Mouse (Mus musculus): ENCODE data around the gene Asb11. TPM values are rescaled to one million over a fixed set of nuclear protein-coding genes. Genes with fewer than 3 reads are reported as not detected.

Gene Asb11
- 100 to 1,000 TPM; 152 to 195 TPM for total RNA-seq (2021)
- long read RNA-seq, experiment 1, transcript Asb11-202 (7 exons, 1,445 nt): minor isoform, 69 of 195 reads
- long read RNA-seq, experiment 1, transcript Asb11-201 (7 exons, 1,369 nt): major isoform, 87 of 195 reads
- long read RNA-seq, experiment 1, partial matches to known transcripts: 5 of 195 reads
- long read RNA-seq, experiment 1, other reads (novel, unspliced or antisense): 34 of 195 reads
- long read RNA-seq, experiment 2, transcript Asb11-201 (7 exons, 1,369 nt): major isoform, 111 of 224 reads
- long read RNA-seq, experiment 2, transcript Asb11-202 (7 exons, 1,445 nt): minor isoform, 77 of 224 reads
- long read RNA-seq, experiment 2, partial matches to known transcripts: 9 of 224 reads
- long read RNA-seq, experiment 2, other reads (novel, unspliced or antisense): 27 of 224 reads

DNA sequence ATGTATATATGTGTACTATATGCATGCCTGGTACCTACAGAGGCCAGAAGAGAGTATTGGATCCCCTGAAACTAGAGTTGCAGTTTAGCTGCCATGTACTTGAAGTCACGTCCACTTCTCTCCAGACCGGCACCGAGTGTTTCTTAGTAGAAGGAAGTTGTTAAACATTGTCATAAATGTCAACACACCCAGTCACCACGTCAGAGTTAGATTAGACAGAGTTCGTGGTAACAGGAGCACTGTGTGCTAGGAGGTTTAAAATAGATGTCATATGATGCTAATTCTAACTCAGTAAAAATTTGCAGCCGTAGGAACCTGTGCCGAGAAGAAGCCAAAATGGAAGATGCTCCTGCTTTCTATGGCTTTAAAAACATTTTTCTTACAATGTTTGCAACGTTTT is at the start of gene Asb11:
TSS of gene Asb11 (plus strand) at position 286 of the 400 bp plus-strand sequence.
- peak; percentile 40 for DNase-seq (ENCODE audit: low spot score)

DNA sequence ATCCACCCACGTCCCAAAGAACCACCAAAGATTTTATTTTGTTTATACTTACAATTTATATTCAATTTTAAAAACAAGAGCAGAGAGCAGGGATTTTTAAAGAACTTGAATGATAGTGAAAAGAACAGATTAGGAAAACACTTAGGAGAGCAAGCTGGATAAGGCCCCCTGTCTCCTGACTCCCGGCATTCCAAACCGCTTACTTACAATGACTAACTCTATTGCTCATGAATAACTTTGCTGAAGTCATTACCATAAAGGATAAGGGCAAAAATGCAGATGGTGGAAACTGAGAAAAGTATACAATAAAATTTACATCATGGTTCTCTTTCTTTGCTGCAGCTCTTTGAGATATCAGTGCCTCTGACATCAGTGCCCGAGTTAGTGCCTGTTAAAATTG is 42.7 kb upstream of the Asb11 start:
- DNase-seq (ENCODE audit: low spot score): no peak

DNA sequence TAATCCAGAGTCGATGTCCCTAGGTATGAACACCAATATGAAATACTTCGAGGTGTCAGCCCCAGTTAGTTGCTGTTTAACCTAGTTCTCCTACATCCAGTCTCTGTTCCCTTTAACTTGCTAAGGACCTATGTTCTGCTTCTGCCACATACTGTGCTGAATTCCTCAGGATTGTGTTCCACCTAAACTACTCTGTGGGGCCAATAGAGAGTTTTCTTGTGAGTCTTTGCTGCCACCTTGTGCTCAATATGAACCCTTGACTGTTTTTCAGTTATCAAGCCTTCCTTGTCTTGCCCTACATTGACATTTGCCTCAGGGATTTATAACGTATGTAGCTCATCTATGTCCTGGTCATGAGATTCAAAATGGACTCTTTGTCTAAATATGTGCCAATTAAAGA is 38.3 kb upstream of the Asb11 start:
- DNase-seq (ENCODE audit: low spot score): peak; percentile 13

DNA sequence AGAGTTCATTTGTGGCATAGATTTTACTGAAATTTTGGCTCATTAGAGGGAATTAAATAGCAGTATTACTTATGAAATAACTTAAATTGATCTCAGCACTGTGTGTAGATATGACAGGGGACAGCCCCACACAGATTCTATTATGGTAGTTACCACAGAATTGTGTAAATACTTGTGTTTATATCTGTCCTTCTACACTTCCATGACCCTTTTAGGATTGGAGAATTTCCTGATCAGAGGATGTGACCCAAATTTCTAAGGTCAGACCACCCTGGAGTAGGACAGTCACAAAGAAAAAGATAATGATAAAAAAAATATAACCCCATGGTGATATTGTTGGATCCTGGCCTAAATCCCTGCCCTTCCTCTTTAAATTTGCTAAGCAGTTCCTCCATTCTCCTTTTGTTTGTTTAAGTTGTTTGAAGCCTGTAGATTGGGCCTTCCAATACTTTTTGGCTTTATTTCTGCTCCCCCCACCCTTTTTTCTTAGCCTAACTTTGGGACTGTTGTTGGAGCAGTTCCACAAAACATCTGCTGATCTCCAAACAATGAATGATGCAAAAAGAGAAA is 31.6 kb upstream of the Asb11 start:
- DNase-seq (ENCODE audit: low spot score): no peak

DNA sequence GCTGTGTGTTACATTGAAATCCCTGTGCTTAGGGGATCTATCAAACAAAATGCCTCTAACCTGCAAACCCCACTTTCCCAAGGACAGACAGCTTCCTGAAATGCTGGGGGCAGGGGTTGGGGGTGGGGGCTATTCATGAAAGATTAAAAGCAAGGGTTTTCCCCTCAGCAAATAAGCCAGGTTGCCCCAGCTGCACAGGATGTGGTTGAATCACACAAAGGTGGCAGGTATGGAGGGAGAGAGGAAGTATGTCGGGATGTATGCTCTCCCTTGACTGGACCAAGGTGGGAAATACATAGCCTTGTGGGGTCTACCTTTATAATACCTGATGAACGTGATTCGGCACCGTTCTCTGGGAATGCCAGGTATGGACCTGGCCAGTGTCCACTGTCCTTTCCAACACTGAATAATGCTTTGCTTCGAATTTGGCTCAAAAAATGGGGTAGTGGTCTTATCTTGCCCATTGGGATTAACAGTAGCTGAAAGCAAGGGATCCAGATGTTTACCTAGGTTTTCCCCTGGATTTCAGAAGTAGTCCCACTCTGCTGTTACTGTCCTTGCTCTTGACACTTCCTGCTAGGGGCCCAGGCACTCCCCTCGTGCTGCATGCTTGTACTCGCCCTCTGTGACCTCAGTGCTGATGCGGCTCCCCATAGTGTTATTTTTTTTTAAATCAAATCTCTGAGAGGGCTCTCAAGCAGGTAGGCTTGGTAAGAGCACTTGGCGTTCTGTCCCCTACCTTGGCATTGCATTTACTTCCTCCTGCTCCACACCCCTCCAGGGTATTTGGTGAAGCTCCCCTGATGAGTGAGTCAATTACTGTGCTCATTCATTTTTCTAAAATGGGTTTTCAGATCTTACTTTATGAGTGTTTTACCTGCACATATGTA is 30.4 kb upstream of the Asb11 start:
- no peak for DNase-seq (ENCODE audit: low spot score)

DNA sequence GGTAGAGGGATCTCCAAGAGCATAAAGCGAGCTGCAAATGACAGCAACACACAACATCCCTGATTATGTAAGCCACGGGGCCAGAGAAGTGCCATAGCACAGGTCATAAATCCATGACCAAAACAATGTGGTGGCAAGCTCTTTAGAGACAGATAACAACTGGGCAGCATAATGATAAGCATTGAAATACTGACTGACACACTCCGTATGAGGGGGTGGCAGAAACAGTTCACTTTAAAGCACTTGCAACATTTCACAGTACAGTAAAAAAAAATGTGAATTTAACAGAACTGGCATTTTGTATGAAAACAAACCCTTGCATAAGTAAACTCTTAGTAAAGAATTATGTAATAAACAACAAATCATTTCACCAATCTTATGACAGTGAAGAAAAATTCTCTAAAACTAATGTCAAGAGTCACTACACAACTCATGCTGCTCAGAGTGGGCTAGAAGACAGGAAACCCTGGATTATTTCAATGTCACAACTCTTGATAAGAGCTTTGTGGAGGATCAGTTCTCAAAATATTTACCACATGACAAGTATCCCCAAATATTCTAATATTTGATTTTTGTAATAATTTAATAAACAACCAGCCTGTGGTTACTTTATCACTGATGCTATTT is 28.4 kb upstream of the Asb11 start:
- DNase-seq (ENCODE audit: low spot score): no peak

DNA sequence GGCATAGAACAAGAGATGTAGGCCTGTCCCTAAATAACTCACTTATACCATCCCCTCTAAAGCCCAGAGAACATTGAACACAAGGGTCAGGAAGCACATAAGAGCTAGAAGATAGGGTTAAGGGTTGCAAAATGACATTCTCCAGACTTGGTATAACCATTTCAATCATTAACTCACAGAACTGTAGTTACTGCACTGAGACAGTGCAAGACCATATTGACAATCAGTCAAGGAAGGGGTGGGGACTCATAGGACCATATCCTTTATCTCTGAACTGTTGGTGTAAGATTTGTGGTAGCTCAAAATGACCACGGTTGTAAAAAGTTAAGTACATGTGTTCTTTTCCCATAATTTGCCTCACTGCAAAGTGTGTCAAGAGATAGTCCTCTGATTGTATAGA is 26.2 kb upstream of the Asb11 start:
- DNase-seq (ENCODE audit: low spot score): no peak

DNA sequence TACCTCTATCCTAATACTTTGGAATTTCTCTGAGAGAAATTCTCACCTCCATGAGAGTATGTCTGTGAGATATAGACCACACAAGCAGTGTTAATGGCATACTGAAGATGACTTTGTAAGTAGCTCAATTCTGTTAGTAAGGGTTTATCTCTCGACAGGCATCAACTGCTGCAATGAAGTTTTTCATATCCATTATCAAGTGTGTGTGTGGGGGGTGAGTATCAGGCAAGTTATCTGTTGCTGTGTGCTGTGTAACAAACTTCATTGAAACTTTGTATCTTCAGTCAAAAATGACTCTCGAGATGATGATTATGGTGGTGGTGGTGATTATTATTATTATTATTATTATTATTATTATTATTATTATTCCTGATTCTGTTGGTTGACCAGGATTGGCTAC is 20.0 kb upstream of the Asb11 start:
- no peak for DNase-seq (ENCODE audit: low spot score)

DNA sequence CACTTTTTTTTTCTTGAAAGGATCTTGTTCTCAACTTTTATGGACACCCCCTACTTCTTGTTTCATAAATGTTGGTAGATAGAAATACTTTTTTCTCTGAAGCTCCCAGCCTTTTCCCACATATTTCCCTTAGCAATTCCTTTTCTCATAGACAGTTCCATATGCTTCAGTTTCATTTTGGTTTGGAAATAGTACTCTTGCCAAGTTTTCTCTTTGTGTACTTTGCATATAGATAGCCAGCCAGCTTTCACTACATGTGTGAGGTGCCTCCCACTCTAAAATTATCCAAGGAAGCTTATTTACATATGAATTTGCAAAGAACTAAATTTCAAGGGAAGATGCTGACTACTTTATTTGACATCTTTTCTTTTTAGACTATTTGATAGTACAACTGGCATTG is 18.8 kb upstream of the Asb11 start:
- DNase-seq (ENCODE audit: low spot score): no peak

DNA sequence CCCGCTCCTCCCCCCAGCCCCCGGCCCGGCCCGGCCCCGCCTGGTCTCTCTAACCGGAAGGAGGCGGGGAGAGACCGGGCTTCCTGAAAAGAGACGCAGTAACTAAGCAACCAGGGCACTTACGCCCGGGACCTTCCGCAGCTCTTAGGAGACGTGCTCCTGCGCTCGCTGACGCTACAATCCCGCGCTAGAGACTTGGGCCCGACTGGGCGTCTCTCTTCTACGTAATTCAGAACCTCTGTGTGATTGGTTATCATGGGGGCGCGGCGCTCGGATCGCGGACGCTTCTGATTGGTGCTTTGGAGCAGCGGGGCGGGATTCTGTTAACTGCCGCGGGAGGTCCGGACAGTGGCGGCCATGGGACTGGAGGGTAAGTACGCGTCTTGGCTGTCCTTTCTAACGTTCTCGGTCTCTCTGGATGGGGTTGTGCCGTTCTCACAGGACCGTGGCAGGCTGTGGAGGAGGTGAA is 17.3 kb upstream of the Asb11 start, which contains the start of gene Piga:
TSS of gene Piga (plus strand) at position 317 of the 469 bp plus-strand sequence.
- DNase-seq (ENCODE audit: low spot score): peak; percentile 90

DNA sequence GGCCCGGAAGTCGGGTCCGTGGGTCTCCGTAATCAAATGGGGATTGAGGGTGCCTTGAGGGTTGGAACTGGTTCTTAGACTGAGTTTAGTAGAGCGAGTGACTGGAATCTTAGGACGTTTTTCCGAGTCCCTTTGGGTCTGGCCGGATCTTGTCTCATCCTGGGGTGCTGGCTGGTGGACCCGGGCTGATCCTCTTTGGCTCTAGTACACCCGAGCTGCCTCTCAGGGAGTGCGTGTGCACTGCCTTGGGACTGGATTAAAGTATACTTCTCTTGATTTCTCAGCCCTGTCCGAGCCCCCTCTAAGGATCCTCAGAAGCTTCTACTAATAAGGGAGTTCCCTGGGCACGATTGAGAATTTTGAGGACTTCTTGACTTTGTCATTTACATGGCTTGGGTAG is 16.8 kb upstream of the Asb11 start:
- no peak for DNase-seq (ENCODE audit: low spot score)

DNA sequence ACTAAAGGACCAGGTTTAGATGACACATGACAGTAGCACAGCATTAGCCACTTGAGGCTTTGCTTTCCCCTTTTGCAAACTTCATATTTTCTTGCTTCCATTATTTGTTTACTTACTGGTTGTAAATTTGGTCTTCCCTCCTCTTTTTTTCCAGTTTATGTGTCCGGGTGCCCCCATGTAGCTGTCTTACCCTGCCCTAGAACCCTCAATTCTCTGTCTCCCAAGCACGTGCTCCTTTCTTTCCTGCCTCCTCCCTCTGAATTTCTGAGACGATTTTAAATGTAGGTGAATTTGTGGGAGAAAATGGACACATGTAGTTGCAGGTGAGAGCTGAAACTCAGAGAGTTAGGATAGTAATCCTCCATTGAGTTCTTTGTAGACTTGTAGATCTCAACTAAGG is 16.3 kb upstream of the Asb11 start:
- DNase-seq (ENCODE audit: low spot score): no peak

DNA sequence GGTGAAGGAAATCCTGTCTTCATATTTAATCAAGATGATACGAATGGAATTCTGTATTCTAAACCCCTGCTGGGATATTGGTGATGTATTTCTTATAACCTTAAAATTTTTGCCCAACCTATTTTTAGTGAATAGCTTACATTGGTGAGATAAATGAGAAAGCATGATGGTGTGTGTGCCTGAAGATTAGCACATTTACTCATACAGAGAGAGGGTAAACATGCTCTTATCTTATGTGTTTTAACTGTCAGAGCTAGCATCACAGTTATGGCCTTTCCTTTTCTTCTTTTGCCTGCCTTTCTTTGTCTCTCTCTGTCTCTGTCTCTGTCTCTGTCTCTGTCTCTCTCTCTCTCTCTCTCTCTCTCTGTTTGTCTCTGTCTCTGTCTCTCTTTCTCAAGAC is 12.0 kb upstream of the Asb11 start:
- no peak for DNase-seq (ENCODE audit: low spot score)

DNA sequence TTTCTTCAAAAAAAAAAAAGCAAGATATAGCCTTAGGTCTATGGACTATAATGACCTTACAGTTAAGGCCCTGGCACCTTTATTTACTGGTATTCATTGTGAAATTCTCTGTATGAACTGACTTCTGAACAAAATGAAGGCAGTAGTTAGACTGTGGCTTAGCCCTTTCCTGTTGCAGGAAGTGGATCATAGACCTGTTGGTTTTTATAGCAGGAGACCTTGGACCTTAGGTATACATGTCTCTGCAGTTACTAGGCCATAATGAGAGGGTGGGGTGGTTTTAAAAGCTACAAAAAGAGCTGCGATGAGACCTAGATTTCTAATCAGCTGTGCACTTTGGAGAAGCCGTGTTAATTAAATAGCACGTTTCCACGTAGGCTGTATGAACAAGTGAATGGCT is 9.5 kb upstream of the Asb11 start:
- no peak for DNase-seq (ENCODE audit: low spot score)

DNA sequence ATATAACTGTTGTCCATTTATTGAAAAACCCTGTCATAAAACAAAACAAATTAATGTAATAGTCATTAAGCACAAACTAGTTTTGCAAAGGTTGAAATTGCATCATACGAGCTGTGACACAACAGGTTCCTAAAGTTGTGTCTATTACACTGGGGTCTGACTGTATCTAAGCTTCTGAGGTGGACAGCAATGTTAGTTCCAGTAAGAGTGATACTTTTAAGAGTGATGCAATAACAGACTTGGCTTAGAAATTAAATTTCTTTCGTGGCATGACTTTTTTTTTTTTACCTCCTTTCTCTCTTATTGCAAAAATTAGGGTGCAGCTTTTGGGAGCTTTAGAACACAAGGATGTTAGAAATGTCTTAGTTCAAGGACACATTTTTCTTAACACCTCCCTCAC is 8.6 kb upstream of the Asb11 start:
- no peak for DNase-seq (ENCODE audit: low spot score)

DNA sequence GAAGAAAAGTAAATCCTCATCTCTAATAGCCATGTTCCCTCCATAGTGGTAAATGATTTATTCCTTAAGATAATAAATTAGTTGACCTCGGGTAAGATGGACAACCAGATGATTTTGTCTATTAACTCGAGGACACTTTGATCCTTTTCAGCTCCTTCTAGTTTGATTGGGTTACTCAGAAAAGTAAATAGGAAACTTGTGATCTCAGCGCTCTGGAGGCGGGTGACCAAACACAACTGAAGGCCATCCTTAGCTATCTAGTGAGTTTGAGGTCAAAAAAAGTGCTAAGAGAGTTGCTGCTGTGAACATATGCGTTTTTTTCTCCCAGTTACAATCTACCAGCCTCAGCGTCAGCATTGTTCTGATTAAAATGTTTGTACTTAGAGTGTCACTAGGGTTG is 6.2 kb upstream of the Asb11 start:
- DNase-seq (ENCODE audit: low spot score): no peak

DNA sequence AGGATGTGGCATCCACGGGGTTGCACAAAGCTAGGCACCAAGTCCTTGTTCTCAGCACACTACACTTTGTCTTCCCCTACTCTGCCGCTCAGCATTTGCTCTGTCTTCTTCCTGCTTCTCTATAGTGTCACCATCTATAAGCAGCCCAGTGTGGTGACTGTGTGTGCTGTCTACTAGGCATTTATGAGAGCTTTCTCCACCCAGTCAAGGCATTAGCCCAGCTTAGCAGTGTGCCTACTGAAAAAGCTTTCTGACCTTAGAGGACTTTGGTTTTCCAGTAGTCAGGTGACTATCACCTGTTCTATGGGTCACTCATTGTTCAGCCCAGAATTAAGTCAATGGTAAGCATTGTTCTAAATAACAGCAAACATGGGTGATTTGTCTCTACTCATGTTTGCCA is 5.7 kb upstream of the Asb11 start:
- no peak for DNase-seq (ENCODE audit: low spot score)

DNA sequence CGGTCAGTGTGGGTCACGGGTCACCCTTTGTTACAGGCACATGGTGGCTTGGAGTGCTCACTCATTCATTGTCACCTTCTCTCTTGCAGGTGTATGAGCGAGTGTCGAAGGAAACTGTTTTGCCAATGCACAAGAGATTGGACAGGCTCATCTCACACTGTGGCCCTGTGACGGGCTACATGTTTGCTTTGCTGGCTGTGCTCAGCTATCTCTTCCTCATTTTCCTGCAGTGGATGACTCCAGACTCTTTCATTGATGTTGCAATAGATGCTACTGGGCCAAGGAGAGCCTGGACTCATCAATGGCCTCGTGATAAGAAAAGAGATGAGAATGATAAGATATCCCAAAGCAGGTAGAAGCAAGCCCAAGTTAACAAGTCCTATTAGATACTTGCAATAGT is 5.3 kb upstream of the Asb11 start:
- no peak for DNase-seq (ENCODE audit: low spot score)

DNA sequence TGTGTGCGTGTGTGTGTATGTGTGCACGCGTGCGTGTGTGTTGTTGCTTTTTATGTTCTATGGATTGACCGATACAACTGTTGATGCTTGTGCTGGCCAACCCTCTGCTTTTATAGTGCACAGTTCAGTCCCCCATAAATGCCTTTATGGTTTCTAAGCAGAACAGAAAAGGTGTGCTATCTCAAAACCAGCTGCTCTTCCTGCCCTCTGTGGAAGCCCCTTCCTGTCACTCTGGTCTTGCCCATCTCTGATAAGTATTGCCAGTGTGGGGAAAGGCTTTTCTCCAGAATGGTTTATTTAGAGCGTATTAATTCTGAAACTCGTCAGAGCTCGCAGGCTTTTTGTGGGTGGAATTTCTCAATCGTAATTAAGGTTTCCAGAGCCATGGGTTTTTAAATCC is 4.1 kb upstream of the Asb11 start:
- no peak for DNase-seq (ENCODE audit: low spot score)

DNA sequence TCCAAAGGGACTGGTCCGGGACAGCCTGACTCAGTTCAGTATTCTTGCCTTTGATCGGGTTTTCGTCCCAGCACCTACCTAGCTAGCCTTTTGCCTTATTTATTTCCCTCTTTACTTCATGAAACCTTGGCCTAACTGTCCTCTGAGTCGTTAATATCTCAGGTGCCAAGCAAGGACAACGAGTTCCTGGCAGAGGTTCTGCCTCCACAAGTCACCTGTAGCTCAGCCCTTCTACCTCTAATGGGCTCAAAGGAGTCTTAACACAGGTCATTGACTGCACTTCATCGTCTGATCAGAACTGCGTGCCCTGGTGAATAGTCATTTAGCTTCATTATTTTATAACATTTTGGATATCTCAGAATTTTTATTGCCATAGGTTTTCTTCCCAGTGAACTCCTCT is 2.7 kb downstream of the Asb11 start:
- DNase-seq (ENCODE audit: low spot score): no peak

DNA sequence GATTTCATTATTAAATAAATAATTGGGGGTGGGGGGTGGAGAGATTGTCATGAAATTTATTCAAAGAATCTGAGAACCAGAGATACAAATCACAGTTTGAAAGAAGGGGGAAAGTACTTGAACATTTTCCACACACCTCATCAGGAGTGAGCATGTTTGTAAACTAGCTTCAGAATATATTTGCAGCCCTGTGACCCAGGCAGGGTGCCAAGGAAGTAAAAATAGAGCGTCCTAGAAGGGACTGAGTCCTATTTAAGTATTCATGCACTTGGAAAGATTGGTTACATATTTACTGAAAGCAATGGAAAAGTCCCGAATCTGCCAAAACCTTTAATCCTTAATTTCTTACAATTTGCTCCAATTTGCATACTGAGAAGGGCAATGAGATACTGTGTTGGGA is 3.3 kb downstream of the Asb11 start:
- DNase-seq (ENCODE audit: low spot score): peak; percentile 73

DNA sequence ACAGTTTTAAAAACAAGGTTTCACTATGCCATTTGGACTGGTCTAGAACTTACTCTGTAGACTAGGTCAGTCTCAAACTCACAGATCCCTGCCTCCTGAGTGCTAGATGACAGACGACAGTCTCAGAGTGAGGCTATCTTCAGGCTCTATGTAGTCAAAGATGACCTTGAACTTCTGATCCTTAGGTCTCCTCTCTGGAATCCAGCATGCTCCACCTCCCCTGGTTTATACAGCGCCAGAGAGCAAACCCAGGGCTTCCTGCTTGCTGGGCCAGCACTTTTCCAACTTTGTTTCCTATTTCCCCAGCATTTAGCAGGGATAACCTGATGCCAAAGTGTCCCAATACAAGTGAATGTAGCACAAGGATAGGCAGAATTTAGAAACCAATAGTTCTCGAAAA is 3.9 kb downstream of the Asb11 start:
- DNase-seq (ENCODE audit: low spot score): no peak
